Mouse (Mus musculus) hematopoietic stem cell, adult 5-6 weeks (primary cell): ENCODE measurements around the gene Spred1. TPM values are rescaled to one million over a fixed set of nuclear protein-coding genes. Genes with fewer than 3 reads are reported as not detected.

ENCODE experiments used
- ATAC-seq, 2 experiments: fragments of 125-278 bp in 1 of 2; replicated peaks in 1 of 2; 2 replicates each; pipeline ENCODE4 v1.8.0; 2016 to 2017; ENCODE audit warnings: inconsistent platforms in 2 of 2, mild to moderate bottlenecking in 2 of 2, moderate number of reproducible peaks in 2 of 2, low read depth in 1 of 2, moderate TSS enrichment in 1 of 2; ENCODE audit not compliant: low FRiP score in 2 of 2, poor library complexity in 2 of 2, severe bottlenecking in 2 of 2, insufficient read depth in 1 of 2, low TSS enrichment in 1 of 2
- total RNA-seq: library from RNA; stranded (forward); fragments of 172-1452, 232-1000 nt; gene quantifications from 2 replicates; pipeline ENCODE4 v1.2.3, GENCODE M21; 2017

Gene Spred1
- total RNA-seq, 1 experiment from 2014 or later = 57.6 TPM

GRCm38 (mm10) chr2:117216152-117216551, 95.0 kb downstream of the Spred1 start:
- ATAC-seq = no peak

DNA sequence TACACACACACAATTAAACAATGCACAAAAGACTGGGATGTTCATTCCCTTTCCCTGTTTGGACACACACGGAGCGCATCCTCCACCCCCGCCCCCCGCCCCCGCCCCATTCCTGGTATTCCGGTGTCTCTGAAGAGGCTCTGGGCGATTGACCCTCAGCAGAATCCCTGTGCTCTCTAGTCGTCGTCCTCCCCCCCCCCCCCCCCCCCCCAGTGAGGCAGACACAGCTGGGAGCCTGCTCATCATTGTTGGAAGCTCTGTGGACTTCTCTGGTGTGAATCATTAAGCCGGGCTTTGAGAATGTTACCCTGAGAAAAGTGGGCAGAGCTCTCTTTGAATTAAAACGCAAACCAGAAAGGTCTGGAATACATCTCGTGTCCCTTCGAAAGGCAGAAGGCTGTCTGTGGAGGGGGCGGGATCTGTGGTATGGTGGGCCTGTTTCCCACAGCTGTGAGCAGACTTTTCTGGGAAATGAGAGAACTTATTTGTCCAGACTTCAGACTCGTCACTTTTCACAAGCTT, 96.6 kb downstream of the Spred1 start:
- no peak for ATAC-seq

GRCm38 (mm10) chr2:117219536-117219935, 98.4 kb downstream of the Spred1 start:
- ATAC-seq = no peak

- no peak for ATAC-seq
Observed at GRCm38 (mm10) chr2:117222651-117223050, 101.5 kb downstream of the Spred1 start.

- no peak for ATAC-seq
Observed at GRCm38 (mm10) chr2:117228601-117229125, 107.5 kb downstream of the Spred1 start.

- ATAC-seq = no peak
Observed at GRCm38 (mm10) chr2:117230261-117230660, 109.1 kb downstream of the Spred1 start.

- ATAC-seq = peak; percentile 93 to 94
Observed at GRCm38 (mm10) chr2:117231257-117231656, 110.1 kb downstream of the Spred1 start.

Other genes with a start within 250 kb of the Spred1 start
- gene Tmco5, start 242.7 kb upstream of the Spred1 start, total RNA-seq = not detected in 2 replicates
- gene Fam98b, start 128.4 kb downstream of the Spred1 start, total RNA-seq = 35.4 and 40.0 TPM in 2 replicates
- gene Rasgrp1, start 221.6 kb downstream of the Spred1 start, total RNA-seq = 0.50 and 0.99 TPM in 2 replicates